Mouse (Mus musculus) C2C12 (cell line): ENCODE data around the gene Isl1.

ENCODE experiments used
- CEBPB ChIP-seq: IDR thresholded peaks from one replicate; pipeline ENCODE4 v1.6.1; 2011; ENCODE audit warnings: low read depth, mild to moderate bottlenecking, control low read depth, moderate library complexity
- CTCF ChIP-seq: IDR thresholded peaks from one replicate; pipeline ENCODE4 v1.5.1; 2011; ENCODE audit not compliant: control insufficient read depth, insufficient read depth, insufficient read length
- MAX ChIP-seq: IDR thresholded peaks from one replicate; pipeline ENCODE4 v1.6.1; 2011; ENCODE audit warnings: mild to moderate bottlenecking, control low read depth
- USF1 ChIP-seq: IDR thresholded peaks from one replicate; pipeline ENCODE4 v1.6.1; 2011; ENCODE audit warnings: low read depth, mild to moderate bottlenecking, control low read depth, moderate library complexity

GRCm38 (mm10) chr13:116297048-116297811 lies 12.3 kb downstream of the Isl1 start:
- TF ChIP-seq CTCF: no peak
- TF ChIP-seq CEBPB: no peak
- TF ChIP-seq MAX: no peak
- TF ChIP-seq USF1: no peak
